Mouse (Mus musculus) olfactory bulb, adult 2 months (tissue): ENCODE data around the gene Hoxd12.

Source experiments
- CTCF ChIP-seq: fragments of 200-500 bp; IDR thresholded peaks from 2 replicates; pipeline ENCODE4 v1.5.1; 2012; ENCODE audit warnings: low read depth, mild to moderate bottlenecking, low read length, moderate library complexity; ENCODE audit not compliant: insufficient read depth
- POLR2A ChIP-seq: fragments of 200-500 bp; IDR thresholded peaks from 2 replicates; pipeline ENCODE4 v1.6.1; 2012; ENCODE audit warnings: mild to moderate bottlenecking, low read depth, low read length, moderate library complexity; ENCODE audit not compliant: insufficient read depth

GRCm38 (mm10) chr2:74667191-74667841, 7.5 kb upstream of the Hoxd12 start:
- TF ChIP-seq CTCF: no peak
- no peak for TF ChIP-seq POLR2A
